Mouse (Mus musculus) testis, adult 2 months (tissue): ENCODE measurements at regions not wholly inside any gene's neighbourhood (a gene's known extent, or its start where the extent isn't known, plus 50 kb on each side); places are given as distances from the start of the nearest gene placed in this dataset.

Experiments
- CTCF ChIP-seq: fragments of 200-500 bp; IDR thresholded peaks from 2 replicates; pipeline ENCODE4 v1.5.1; 2012; ENCODE audit warnings: low read depth, mild to moderate bottlenecking, inconsistent platforms, low read length, moderate library complexity; ENCODE audit not compliant: control insufficient read depth, insufficient read depth, insufficient replicate concordance
- POLR2A ChIP-seq: fragments of 200-500 bp; IDR thresholded peaks from 2 replicates; pipeline ENCODE4 v1.6.1; 2012; ENCODE audit warnings: low read depth, mild to moderate bottlenecking, inconsistent platforms, low read length, moderate library complexity; ENCODE audit not compliant: control insufficient read depth

GRCm38 (mm10) chr16:46605879-46606203 lies 107.5 kb upstream of the Nectin3 start:
- TF ChIP-seq POLR2A: no peak
- no peak for TF ChIP-seq CTCF
